Mouse (Mus musculus) myocyte (in vitro differentiated cells): ENCODE results near the gene A830031A19Rik.

Experiments used
- CEBPB ChIP-seq: IDR thresholded peaks from 2 replicates; pipeline ENCODE4 v1.6.1; 2011; ENCODE audit warnings: mild to moderate bottlenecking, moderate library complexity; ENCODE audit not compliant: poor library complexity, insufficient read depth, severe bottlenecking
- E2F4 ChIP-seq: IDR thresholded peaks from one replicate; pipeline ENCODE4 v1.6.1; 2011; ENCODE audit warnings: mild to moderate bottlenecking, control low read depth, moderate library complexity; ENCODE audit not compliant: insufficient read depth
- MYOD1 ChIP-seq, 3 experiments: IDR thresholded peaks; one replicate each; pipeline ENCODE4 v1.6.1; 2011; ENCODE audit warnings: control low read depth in 2 of 3, low read depth in 2 of 3, mild to moderate bottlenecking in 2 of 3, moderate library complexity in 1 of 3; ENCODE audit not compliant: insufficient read length in 2 of 3, control insufficient read depth in 1 of 3
- POLR2A ChIP-seq: IDR thresholded peaks from one replicate; pipeline ENCODE4 v1.6.1; 2011; ENCODE audit warnings: low read depth, mild to moderate bottlenecking, control low read depth, moderate library complexity; ENCODE audit not compliant: insufficient read length
- TCF12 ChIP-seq: IDR thresholded peaks from one replicate; pipeline ENCODE4 v1.6.1; 2011; ENCODE audit warnings: mild to moderate bottlenecking, control low read depth; ENCODE audit not compliant: poor library complexity, insufficient read depth, severe bottlenecking
- USF1 ChIP-seq: IDR thresholded peaks from one replicate; pipeline ENCODE4 v1.6.1; 2011; ENCODE audit warnings: low read depth, mild to moderate bottlenecking, control low read depth, moderate library complexity

DNA sequence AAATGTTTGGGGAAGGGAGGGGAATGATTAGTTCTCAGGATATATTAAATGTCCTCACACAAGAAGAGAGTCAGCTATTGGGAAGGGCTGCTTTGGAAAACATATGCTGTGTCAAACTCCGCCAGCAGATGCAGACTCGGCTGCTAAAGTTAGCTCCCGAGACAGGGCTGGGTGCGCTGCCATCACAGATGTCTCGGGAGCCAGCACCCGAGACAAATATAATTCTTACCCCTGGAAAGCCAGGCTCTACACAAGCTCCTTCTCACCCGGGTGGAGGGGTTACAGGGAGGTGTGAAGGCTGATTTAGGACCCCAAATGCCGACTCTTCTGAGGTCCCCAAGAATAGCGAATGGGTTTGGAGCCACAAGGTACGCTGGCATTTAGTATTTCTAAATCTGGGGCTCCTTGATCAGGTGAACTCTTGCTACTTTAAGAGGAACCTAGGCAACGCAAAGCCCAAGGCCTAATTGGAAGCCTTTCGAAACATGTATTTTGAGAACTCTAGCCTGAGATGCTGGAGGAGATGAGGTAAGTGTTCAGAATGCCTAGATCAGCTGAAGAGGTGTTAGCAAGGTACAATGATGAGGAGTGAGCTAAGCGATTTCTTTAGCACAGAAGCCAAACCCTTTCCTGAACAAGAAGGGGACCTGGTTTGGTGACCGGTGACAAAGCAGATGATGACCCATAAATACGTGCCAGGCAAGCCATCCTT, 69.3 kb downstream of the A830031A19Rik start:
- TF ChIP-seq POLR2A (no peak), MYOD1 (IDR thresholded peaks at IDR 0.05; ENCODE audit: control insufficient read depth in 1 of 3, insufficient read length in 2 of 3, low read depth in 2 of 3) (no peak), CEBPB (no peak), E2F4 (no peak), USF1 (no peak), TCF12 (no peak)
